Mouse (Mus musculus): ENCODE results near the gene Zfp280b.

DNA sequence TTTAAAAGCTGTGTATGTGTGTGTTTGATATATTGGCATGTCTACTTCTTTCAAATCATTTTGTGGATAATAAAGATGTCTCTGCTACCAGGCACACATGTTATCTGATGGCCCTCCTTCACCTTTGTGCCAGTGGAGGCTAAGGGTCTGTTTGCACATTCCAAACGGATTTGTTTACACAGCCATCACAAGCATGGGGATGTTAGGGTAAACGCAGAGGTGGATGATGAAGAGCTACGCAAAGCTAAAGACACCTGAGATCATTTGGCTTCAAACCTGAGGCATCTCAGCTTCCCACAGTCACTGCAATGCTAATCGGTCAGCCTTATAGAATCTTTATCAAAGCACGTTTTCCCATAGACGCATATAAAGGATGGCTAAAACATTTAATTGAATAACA, 16.5 kb downstream of the Zfp280b start:
- no peak for TF ChIP-seq CTCF (IDR thresholded peaks at IDR 0.05)
- no peak for TF ChIP-seq EP300 (IDR thresholded peaks at IDR 0.05)
